Mouse (Mus musculus): Measurements from ENCODE around the gene Elf2. TPM values are rescaled to one million over a fixed set of nuclear protein-coding genes. Genes with fewer than 3 reads are reported as not detected.
A peak's percentile ranks its signal among the peaks of the same experiment; 100 is the strongest.
"Not testable (repeated sequence)": the region's sequence is repeated elsewhere in the genome, so short reads cannot be mapped to it uniquely, and the experiment has no call there.

Elf2 gene
- total RNA-seq, 2 experiments from 2014 or later = 43.5 to 43.6 TPM

GRCm38 (mm10) chr3:51226601-51227000 lies 113.9 kb downstream of the Elf2 start:
- intact Hi-C loops (cut with DNase I; ENCODE audit: low total_unique reads) = no loop called here
- DNase-seq = no peak

GRCm38 (mm10) chr3:51225979-51226378 lies 114.5 kb downstream of the Elf2 start:
- DNase-seq = no peak
- intact Hi-C loops (cut with DNase I; ENCODE audit: low total_unique reads) = loop anchor here (2.0 kb wide), 1 partner anchor 27 kb away; no protein-coding TSS in a partner anchor

- no peak for DNase-seq
- intact Hi-C loops (cut with DNase I; ENCODE audit: low total_unique reads) = loop anchor here (2.0 kb wide), 1 partner anchor 26 kb away; no protein-coding TSS in a partner anchor
Observed at GRCm38 (mm10) chr3:51225226-51225750, 115.2 kb downstream of the Elf2 start.

- intact Hi-C loops (cut with DNase I; ENCODE audit: low total_unique reads) = loop anchor here (2.0 kb wide), 1 partner anchor 26 kb away; no protein-coding TSS in a partner anchor
Observed at GRCm38 (mm10) chr3:51224363-51225225, 115.9 kb downstream of the Elf2 start, which contains the start of gene Noct. Gene Noct, plus strand, starts transcription at chr3:51224447.

GRCm38 (mm10) chr3:51223556-51223955 lies 116.9 kb downstream of the Elf2 start:
- intact Hi-C loops (cut with DNase I; ENCODE audit: low total_unique reads) = no loop called here

More at GRCm38 (mm10) chr3:51224363-51225225, 115.9 kb downstream of the Elf2 start, which contains the start of gene Noct:
- peak; percentile 89 for DNase-seq

GRCm38 (mm10) chr3:51222834-51223460 lies 117.5 kb downstream of the Elf2 start:
- no peak for DNase-seq
- intact Hi-C loops (cut with DNase I; ENCODE audit: low total_unique reads) = no loop called here

More at GRCm38 (mm10) chr3:51223556-51223955, 116.9 kb downstream of the Elf2 start:
- DNase-seq = no peak

- no peak for DNase-seq
- intact Hi-C loops (cut with DNase I; ENCODE audit: low total_unique reads) = no loop called here
Observed at GRCm38 (mm10) chr3:51222302-51222701, 118.2 kb downstream of the Elf2 start.

- intact Hi-C loops (cut with DNase I; ENCODE audit: low total_unique reads) = no loop called here
- DNase-seq = no peak
Observed at GRCm38 (mm10) chr3:51221847-51222246, 118.6 kb downstream of the Elf2 start.

GRCm38 (mm10) chr3:51220846-51221245 lies 119.6 kb downstream of the Elf2 start:
- intact Hi-C loops (cut with DNase I; ENCODE audit: low total_unique reads) = no loop called here

GRCm38 (mm10) chr3:51219213-51219612 lies 121.2 kb downstream of the Elf2 start:
- DNase-seq = no peak
- intact Hi-C loops (cut with DNase I; ENCODE audit: low total_unique reads) = no loop called here

More at GRCm38 (mm10) chr3:51220846-51221245, 119.6 kb downstream of the Elf2 start:
- no peak for DNase-seq

GRCm38 (mm10) chr3:51218385-51218784 lies 122.1 kb downstream of the Elf2 start:
- DNase-seq; intact Hi-C loops (cut with DNase I; ENCODE audit: low total_unique reads): not testable (repeated sequence)

GRCm38 (mm10) chr3:51216351-51216750 lies 124.1 kb downstream of the Elf2 start:
- DNase-seq; intact Hi-C loops (cut with DNase I; ENCODE audit: low total_unique reads): not testable (repeated sequence)

GRCm38 (mm10) chr3:51215681-51216080 lies 124.8 kb downstream of the Elf2 start:
- no peak for DNase-seq
- intact Hi-C loops (cut with DNase I; ENCODE audit: low total_unique reads) = no loop called here

- intact Hi-C loops (cut with DNase I; ENCODE audit: low total_unique reads) = no loop called here
- no peak for DNase-seq
Observed at GRCm38 (mm10) chr3:51213111-51213510, 127.4 kb downstream of the Elf2 start.

- no peak for DNase-seq
- intact Hi-C loops (cut with DNase I; ENCODE audit: low total_unique reads) = no loop called here
Observed at GRCm38 (mm10) chr3:51210485-51210884, 130.0 kb downstream of the Elf2 start.

- no peak for DNase-seq
- intact Hi-C loops (cut with DNase I; ENCODE audit: low total_unique reads) = no loop called here
Observed at GRCm38 (mm10) chr3:51209503-51210314, 130.8 kb downstream of the Elf2 start.

GRCm38 (mm10) chr3:51208633-51209032 lies 131.8 kb downstream of the Elf2 start:
- intact Hi-C loops (cut with DNase I; ENCODE audit: low total_unique reads) = no loop called here

GRCm38 (mm10) chr3:51206521-51206920 lies 133.9 kb downstream of the Elf2 start:
- DNase-seq = no peak
- intact Hi-C loops (cut with DNase I; ENCODE audit: low total_unique reads) = no loop called here

More at GRCm38 (mm10) chr3:51208633-51209032, 131.8 kb downstream of the Elf2 start:
- no peak for DNase-seq

- no peak for DNase-seq
- intact Hi-C loops (cut with DNase I; ENCODE audit: low total_unique reads) = no loop called here
Observed at GRCm38 (mm10) chr3:51204897-51205296, 135.6 kb downstream of the Elf2 start.
